Mouse (Mus musculus) neural tube, embryonic 14.5 days (tissue): ENCODE measurements around the gene Heatr3. TPM values are rescaled to one million over a fixed set of nuclear protein-coding genes. Genes with fewer than 3 reads are reported as not detected.

Experiments
- ATAC-seq: fragments of 200-750 bp; cut with Nextera tagmentation; 2 replicates; pipeline ENCODE4 v1.8.0; 2017; ENCODE audit warnings: low read depth, mild to moderate bottlenecking, moderate TSS enrichment, moderate library complexity
- H3K27ac ChIP-seq: fragments of 300-500 bp; sonication (generic); 2 replicates; pipeline ENCODE4 v1.5.1; 2014; ENCODE audit warnings: low read depth, mild to moderate bottlenecking, control low read depth, low read length, moderate library complexity, mixed read lengths
- H3K27me3 ChIP-seq: fragments of 300-500 bp; sonication (generic); 2 replicates; pipeline ENCODE4 v1.6.1; 2014; ENCODE audit warnings: low read length; ENCODE audit not compliant: control insufficient read depth, insufficient read depth
- H3K36me3 ChIP-seq: fragments of 300-500 bp; sonication (generic); 2 replicates; pipeline ENCODE4 v1.6.1; 2014; ENCODE audit warnings: low read length, mixed read lengths; ENCODE audit not compliant: control insufficient read depth, insufficient read depth
- H3K4me1 ChIP-seq: fragments of 300-500 bp; sonication (generic); 2 replicates; pipeline ENCODE4 v1.6.1; 2014; ENCODE audit warnings: low read length; ENCODE audit not compliant: control insufficient read depth, insufficient read depth
- H3K4me2 ChIP-seq: fragments of 300-500 bp; sonication (generic); 2 replicates; pipeline ENCODE4 v1.6.1; 2014; ENCODE audit warnings: mild to moderate bottlenecking, low read depth, low read length, control low read depth
- H3K4me3 ChIP-seq: fragments of 300-500 bp; sonication (generic); 2 replicates; pipeline ENCODE4 v1.5.1; 2014; ENCODE audit warnings: low read depth, low read length, control low read depth, mixed read lengths
- H3K9ac ChIP-seq: fragments of 300-500 bp; sonication (generic); replicated peaks from 2 replicates; pipeline ENCODE4 v1.6.1; 2014; ENCODE audit warnings: low read depth, mild to moderate bottlenecking, control low read depth, low read length, mixed read lengths
- H3K9me3 ChIP-seq: fragments of 300-500 bp; sonication (generic); 2 replicates; pipeline ENCODE4 v1.6.1; 2016; ENCODE audit warnings: low read length; ENCODE audit not compliant: control insufficient read depth
- WGBS: fragments of 180-500 bp; shearing (Covaris S2); extraction: QIAGEN DNeasy Blood & Tissue Kit; methylation state at CpG from one replicate; pipeline ENCODE4 v1.1.7; 2014; 5-methylcytosine and 5-hydroxymethylcytosine counted together
- polyA plus RNA-seq: library from polyadenylated mRNA; unstranded; fragments of >200 nt; fragmentation: Nextera tagmentation; extraction: Ambion mirVana; gene quantifications from 2 replicates; pipeline ENCODE4 v1.2.1, GENCODE M21; 2014

Gene Heatr3
- 42.9 and 44.4 TPM in 2 replicates for polyA plus RNA-seq

- Histone ChIP-seq H3K4me1 (peaks cover 6% of the 10 kb centered on the region; the same call in 1 of the 2 replicates), H3K27me3 (no peaks in the 10 kb centered on the region), H3K36me3 (peaks cover 25% of the 10 kb centered on the region), H3K27ac (peak within 1 kb of the TSS; percentile 97), H3K4me3 (peak within 1 kb of the TSS; percentile 96), H3K4me2 (peak within 1 kb of the TSS; percentile 77), H3K9me3 (no peaks in the 10 kb centered on the region), H3K9ac (peak within 1 kb of the TSS; percentile 82)
- under 1% methylated on average over 77 of the region's 79 CpGs for WGBS
- ATAC-seq, result peak; percentile 98
Observed at GRCm38 (mm10) chr8:88137748-88138484, at the start of gene Heatr3. Heatr3 (plus strand) TSS chr8:88137855.

DNA sequence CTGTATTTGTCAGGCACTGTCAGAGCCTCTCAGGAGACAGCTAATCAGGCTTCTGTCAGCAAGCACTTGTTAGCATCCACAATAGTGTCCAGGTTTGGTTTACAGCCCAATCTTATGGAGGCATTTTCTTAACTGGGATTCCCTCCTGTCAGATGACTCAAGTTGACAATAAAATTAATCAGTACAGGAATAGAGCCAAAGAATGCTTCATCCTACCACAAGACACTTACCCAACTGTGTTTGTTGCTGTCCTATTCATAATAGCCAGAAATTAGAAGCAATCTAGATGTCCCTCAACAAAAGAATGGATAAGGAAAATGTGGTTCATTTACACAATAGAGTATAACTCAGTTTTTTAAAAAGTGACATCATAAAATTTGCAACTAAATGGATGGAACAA, 49.6 kb upstream of the Heatr3 start:
- no peaks in the 10 kb centered on the region for H3K9me3 ChIP-seq
- no peak overlapping the region for H3K4me2 ChIP-seq
- H3K36me3 ChIP-seq, result no peaks in the 10 kb centered on the region
- no peak overlapping the region for H3K4me3 ChIP-seq
- no peak overlapping the region for H3K27ac ChIP-seq
- no peak for ATAC-seq
- no peak overlapping the region for H3K9ac ChIP-seq
- no peaks in the 10 kb centered on the region for H3K4me1 ChIP-seq
- no peaks in the 10 kb centered on the region for H3K27me3 ChIP-seq

DNA sequence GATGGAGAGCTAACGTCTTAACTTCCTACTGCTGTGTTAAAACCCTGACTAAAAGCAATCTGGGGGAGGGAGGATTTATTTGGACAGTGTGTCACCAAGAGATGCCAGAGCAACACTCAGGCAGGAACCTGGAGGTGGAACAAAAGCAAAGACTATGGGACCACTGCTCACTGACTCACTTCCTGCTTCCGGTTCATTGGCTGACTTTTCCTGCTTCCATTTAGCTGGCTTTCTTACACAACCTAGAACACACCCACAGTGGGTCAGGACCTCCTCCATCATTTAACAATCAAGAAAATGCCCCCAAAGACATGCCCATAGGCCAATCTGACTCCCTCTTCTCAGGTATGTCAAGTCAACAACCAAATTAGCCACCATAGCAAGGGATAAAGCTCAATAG, 46.0 kb upstream of the Heatr3 start:
- ATAC-seq, result no peak
- H3K27me3 ChIP-seq, result no peaks in the 10 kb centered on the region
- H3K4me2 ChIP-seq, result no peak overlapping the region

DNA sequence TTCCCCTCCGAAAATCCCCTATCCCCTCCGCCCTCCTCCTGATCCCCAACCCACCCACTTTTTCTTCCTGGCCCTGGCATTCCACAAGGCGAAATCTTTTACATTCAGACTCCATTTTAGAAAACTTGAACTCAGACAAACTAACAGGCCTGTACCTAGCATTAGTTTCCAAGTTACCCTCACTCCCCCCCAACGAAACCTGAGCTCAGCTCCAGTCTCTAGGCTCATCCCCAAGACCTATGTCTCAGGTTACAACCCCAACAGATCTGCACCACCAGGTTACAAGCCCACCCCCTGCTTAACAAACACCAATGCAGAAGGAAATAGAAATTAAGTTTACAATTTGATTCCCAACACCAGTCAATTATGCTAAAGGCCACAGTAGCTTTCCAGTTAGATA, 44.3 kb upstream of the Heatr3 start:
- H3K4me1 ChIP-seq, result no peaks in the 10 kb centered on the region
- WGBS, result 74% methylated on average over 4 of the region's 4 CpGs
- H3K4me3 ChIP-seq, result no peak overlapping the region
- H3K27me3 ChIP-seq, result no peaks in the 10 kb centered on the region
- H3K9me3 ChIP-seq, result no peaks in the 10 kb centered on the region
- H3K27ac ChIP-seq, result no peak overlapping the region
- no peaks in the 10 kb centered on the region for H3K36me3 ChIP-seq
- no peak overlapping the region for H3K4me2 ChIP-seq
- no peak overlapping the region for H3K9ac ChIP-seq
- no peak for ATAC-seq

More for the DNA sequence above, 46.0 kb upstream of the Heatr3 start:
- no peak overlapping the region for H3K9ac ChIP-seq
- H3K4me1 ChIP-seq, result no peaks in the 10 kb centered on the region
- WGBS, result 94% methylated on average over 2 of the region's 2 CpGs
- H3K27ac ChIP-seq, result no peak overlapping the region
- no peaks in the 10 kb centered on the region for H3K9me3 ChIP-seq
- H3K4me3 ChIP-seq, result no peak overlapping the region
- H3K36me3 ChIP-seq, result no peaks in the 10 kb centered on the region

- WGBS, result 88% methylated on average over 4 of the region's 4 CpGs
- Histone ChIP-seq H3K4me2 (no peak overlapping the region), H3K27me3 (no peaks in the 10 kb centered on the region), H3K4me3 (no peak overlapping the region), H3K27ac (no peak overlapping the region), H3K9ac (no peak overlapping the region), H3K9me3 (no peaks in the 10 kb centered on the region), H3K4me1 (no peaks in the 10 kb centered on the region), H3K36me3 (no peaks in the 10 kb centered on the region)
- ATAC-seq, result no peak
Observed at GRCm38 (mm10) chr8:88098856-88099255, 38.8 kb upstream of the Heatr3 start.

- no peak for ATAC-seq
- H3K9ac ChIP-seq, result no peak overlapping the region
- no peaks in the 10 kb centered on the region for H3K9me3 ChIP-seq
- H3K36me3 ChIP-seq, result no peaks in the 10 kb centered on the region
- no peak overlapping the region for H3K4me3 ChIP-seq
- 0% methylated on average over 1 of the region's 1 CpGs for WGBS
- H3K4me1 ChIP-seq, result no peaks in the 10 kb centered on the region
- H3K4me2 ChIP-seq, result no peak overlapping the region
- H3K27me3 ChIP-seq, result no peaks in the 10 kb centered on the region
- no peak overlapping the region for H3K27ac ChIP-seq
Observed at GRCm38 (mm10) chr8:88099526-88099925, 38.1 kb upstream of the Heatr3 start.

GRCm38 (mm10) chr8:88109241-88109640, 28.4 kb upstream of the Heatr3 start:
- Histone ChIP-seq H3K36me3 (no peaks in the 10 kb centered on the region), H3K4me1 (no peaks in the 10 kb centered on the region), H3K27me3 (no peaks in the 10 kb centered on the region), H3K4me2 (no peak overlapping the region), H3K9ac (no peak overlapping the region), H3K27ac (no peak overlapping the region), H3K4me3 (no peak overlapping the region), H3K9me3 (no peaks in the 10 kb centered on the region)
- WGBS, result 90% methylated on average over 4 of the region's 4 CpGs
- no peak for ATAC-seq

DNA sequence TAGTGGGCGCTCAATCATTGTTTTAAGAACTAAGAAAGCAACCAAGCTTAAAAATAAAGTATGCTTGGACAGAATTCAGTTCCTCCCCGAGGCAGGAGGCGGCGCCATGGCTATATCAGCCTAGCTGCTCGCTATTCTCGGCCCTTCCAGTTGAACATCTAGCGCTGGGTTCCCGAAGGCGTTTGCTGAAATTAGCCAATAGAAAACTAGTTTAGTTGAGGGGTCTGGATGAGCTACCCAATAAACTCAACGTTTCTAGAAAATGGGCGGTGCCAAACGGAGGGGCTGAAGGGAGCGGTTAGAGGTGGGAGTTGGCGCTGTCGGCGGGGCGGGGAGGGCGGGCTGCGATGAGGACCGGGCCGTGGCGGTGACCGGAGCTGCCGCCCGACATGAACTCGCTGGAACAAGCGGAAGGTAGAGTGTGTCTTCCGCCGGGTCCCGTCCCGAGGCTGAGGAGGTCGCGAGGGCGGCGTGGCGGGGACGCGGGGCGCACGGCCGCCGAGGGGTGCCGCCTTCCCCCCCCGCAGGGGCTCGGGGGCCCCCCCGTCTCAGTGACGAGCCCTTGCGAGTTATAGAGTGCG, 19.1 kb upstream of the Heatr3 start, which contains the start of gene Cnep1r1:
TSS of gene Cnep1r1 (plus strand) at position 314 of the 581 bp plus-strand sequence.
- Histone ChIP-seq H3K4me1 (peaks cover 5% of the 10 kb centered on the region; the same call in 1 of the 2 replicates), H3K36me3 (peaks cover 7% of the 10 kb centered on the region; the same call in 1 of the 2 replicates), H3K4me2 (peak within 1 kb of the TSS; percentile 69), H3K9me3 (no peaks in the 10 kb centered on the region), H3K27me3 (no peaks in the 10 kb centered on the region), H3K27ac (peak within 1 kb of the TSS; percentile 62; the same call in 1 of the 2 replicates), H3K4me3 (peak within 1 kb of the TSS; percentile 72), H3K9ac (peak within 1 kb of the TSS; percentile 68)
- WGBS, result under 1% methylated on average over 49 of the region's 49 CpGs
- ATAC-seq, result peak; percentile 99

GRCm38 (mm10) chr8:88119076-88119475, 18.6 kb upstream of the Heatr3 start:
- peak overlapping the region; percentile 72 for H3K4me3 ChIP-seq
- H3K4me2 ChIP-seq, result peak overlapping the region; percentile 69
- H3K27me3 ChIP-seq, result no peaks in the 10 kb centered on the region
- no peaks in the 10 kb centered on the region for H3K9me3 ChIP-seq
- no peak for ATAC-seq
- H3K27ac ChIP-seq, result no peak overlapping the region
- peaks cover 5% of the 10 kb centered on the region; the same call in 1 of the 2 replicates for H3K4me1 ChIP-seq
- WGBS, result under 1% methylated on average over 11 of the region's 11 CpGs
- H3K36me3 ChIP-seq, result peaks cover 7% of the 10 kb centered on the region; the same call in 1 of the 2 replicates
- H3K9ac ChIP-seq, result peak overlapping the region; percentile 68
